Mouse (Mus musculus): ENCODE measurements at regions not wholly inside any gene's neighbourhood (a gene's known extent, or its start where the extent isn't known, plus 50 kb on each side); places are given as distances from the start of the nearest gene placed in this dataset.

GRCm38 (mm10) chr1:61139291-61139983 is 161.7 kb downstream of the Icos start:
- TF ChIP-seq EP300 (IDR thresholded peaks at IDR 0.05; ENCODE audit: low read depth): no peak
- TF ChIP-seq CTCF (IDR thresholded peaks at IDR 0.05; ENCODE audit: low read depth): peak; percentile 68
